Mouse (Mus musculus): ENCODE measurements around the gene Trir.

DNA sequence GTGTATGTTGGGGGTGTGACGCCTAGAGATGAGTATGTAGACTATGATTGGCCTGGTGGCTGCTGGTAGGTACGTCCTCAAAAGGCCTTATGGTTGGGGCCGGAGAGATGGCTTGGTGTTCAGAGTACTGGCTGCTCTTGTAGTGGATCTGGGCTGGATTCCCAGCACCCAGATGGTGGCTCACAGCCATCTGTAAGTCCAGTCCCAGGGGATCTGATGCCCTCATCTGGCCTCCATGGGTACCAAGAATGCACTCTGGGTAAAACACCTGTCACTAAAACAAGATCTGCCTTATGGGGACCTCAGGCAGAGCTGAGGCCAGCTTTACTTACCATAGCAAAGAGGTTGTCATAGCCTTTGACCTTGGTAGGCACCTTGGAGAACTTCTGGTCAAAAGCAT, 2.8 kb upstream of the Trir start:
- TF ChIP-seq POLR2A (IDR thresholded peaks at IDR 0.05; ENCODE audit: borderline replicate concordance, extremely low read depth, low read depth, low read length) (no peak), CTCF (IDR thresholded peaks at IDR 0.05; ENCODE audit: insufficient read depth, low read length) (no peak)
